Mouse (Mus musculus) liver, embryonic 16.5 days (tissue): ENCODE data around the gene Ptma. TPM values are rescaled to one million over a fixed set of nuclear protein-coding genes. Genes with fewer than 3 reads are reported as not detected.

ENCODE experiments used
- ATAC-seq: fragments of 200-750 bp; cut with Nextera tagmentation; 2 replicates; pipeline ENCODE4 v1.8.0; 2017; ENCODE audit warnings: low read depth, mild to moderate bottlenecking, moderate number of reproducible peaks, moderate library complexity
- H3K27ac ChIP-seq: fragments of 300-500 bp; sonication (generic); 2 replicates; pipeline ENCODE4 v1.5.1; 2014; ENCODE audit warnings: mild to moderate bottlenecking, low read length
- H3K27me3 ChIP-seq: fragments of 300-500 bp; sonication (generic); 2 replicates; pipeline ENCODE4 v1.6.1; 2014; ENCODE audit warnings: low read depth, low read length, mixed read lengths; ENCODE audit not compliant: control insufficient read depth, insufficient read depth
- H3K36me3 ChIP-seq: fragments of 300-500 bp; sonication (generic); 2 replicates; pipeline ENCODE4 v1.6.1; 2014; ENCODE audit warnings: mild to moderate bottlenecking; ENCODE audit not compliant: control insufficient read depth, insufficient read depth
- H3K4me1 ChIP-seq: fragments of 300-500 bp; sonication (generic); 2 replicates; pipeline ENCODE4 v1.6.1; 2014; ENCODE audit warnings: low read depth, low read length, mixed read lengths; ENCODE audit not compliant: control insufficient read depth
- H3K4me2 ChIP-seq: fragments of 300-500 bp; sonication (generic); 2 replicates; pipeline ENCODE4 v1.6.1; 2014; ENCODE audit warnings: low read depth, low read length, mixed read lengths
- H3K4me3 ChIP-seq: fragments of 300-500 bp; sonication (generic); 2 replicates; pipeline ENCODE4 v1.5.1; 2014; ENCODE audit warnings: low read depth, mild to moderate bottlenecking, low read length
- H3K9ac ChIP-seq: fragments of 300-500 bp; sonication (generic); 2 replicates; pipeline ENCODE4 v1.6.1; 2014; ENCODE audit warnings: low read depth, low read length
- H3K9me3 ChIP-seq: fragments of 300-500 bp; sonication (generic); replicated peaks from 2 replicates; pipeline ENCODE4 v1.6.1; 2016; ENCODE audit warnings: low read length; ENCODE audit not compliant: control insufficient read depth
- WGBS: fragments of 180-500 bp; shearing (Covaris S2); extraction: QIAGEN DNeasy Blood & Tissue Kit; methylation state at CpG from one replicate; pipeline ENCODE4 v1.1.7; 2014; ENCODE audit not compliant: insufficient replicate concordance; 5-methylcytosine and 5-hydroxymethylcytosine counted together
- polyA plus RNA-seq: library from polyadenylated mRNA; unstranded; fragments of >200 nt; fragmentation: Nextera tagmentation; extraction: Ambion mirVana; gene quantifications from 2 replicates; pipeline ENCODE4 v1.2.1, GENCODE M21; 2015

The Ptma gene
- polyA plus RNA-seq, 1 experiment from 2014 or later: 500 TPM

DNA sequence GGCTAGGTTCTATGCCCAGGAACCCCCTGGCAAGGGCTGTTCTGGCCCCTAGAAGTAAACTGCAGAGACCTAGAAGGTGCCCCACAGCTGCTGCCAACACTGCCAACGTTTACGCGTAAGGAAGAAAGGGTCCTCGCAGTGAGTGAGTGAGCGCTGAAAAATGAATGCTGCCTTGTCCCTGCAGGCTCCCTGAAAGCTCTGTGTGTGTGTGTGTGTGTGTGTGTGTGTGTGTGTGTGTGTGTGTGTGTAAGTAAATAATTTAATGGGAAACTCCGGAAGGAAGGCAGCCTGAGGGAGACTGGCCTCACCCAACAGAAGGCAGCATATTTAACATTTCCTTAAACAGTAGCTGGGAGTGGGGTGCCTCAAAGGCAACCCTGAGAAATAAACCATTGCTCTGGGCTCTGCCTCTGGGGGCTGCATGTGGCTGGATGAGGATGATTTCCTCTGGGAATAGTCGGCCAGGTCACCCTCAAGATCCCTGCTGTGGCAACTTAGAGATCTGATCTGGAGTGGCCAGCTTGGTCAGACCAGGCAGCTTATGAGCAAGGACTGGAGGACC, 34.9 kb upstream of the Ptma start:
- no peaks in the 10 kb centered on the region for H3K36me3 ChIP-seq
- H3K27me3 ChIP-seq: no peaks in the 10 kb centered on the region
- H3K9me3 ChIP-seq: no peaks in the 10 kb centered on the region
- no peak overlapping the region for H3K4me2 ChIP-seq
- H3K9ac ChIP-seq: peak overlapping the region; percentile 47
- ATAC-seq: no peak
- H3K4me1 ChIP-seq: peaks cover 33% of the 10 kb centered on the region
- 65% methylated on average over 7 of the region's 7 CpGs for WGBS
- peak overlapping the region; percentile 76 for H3K27ac ChIP-seq
- H3K4me3 ChIP-seq: no peak overlapping the region

DNA sequence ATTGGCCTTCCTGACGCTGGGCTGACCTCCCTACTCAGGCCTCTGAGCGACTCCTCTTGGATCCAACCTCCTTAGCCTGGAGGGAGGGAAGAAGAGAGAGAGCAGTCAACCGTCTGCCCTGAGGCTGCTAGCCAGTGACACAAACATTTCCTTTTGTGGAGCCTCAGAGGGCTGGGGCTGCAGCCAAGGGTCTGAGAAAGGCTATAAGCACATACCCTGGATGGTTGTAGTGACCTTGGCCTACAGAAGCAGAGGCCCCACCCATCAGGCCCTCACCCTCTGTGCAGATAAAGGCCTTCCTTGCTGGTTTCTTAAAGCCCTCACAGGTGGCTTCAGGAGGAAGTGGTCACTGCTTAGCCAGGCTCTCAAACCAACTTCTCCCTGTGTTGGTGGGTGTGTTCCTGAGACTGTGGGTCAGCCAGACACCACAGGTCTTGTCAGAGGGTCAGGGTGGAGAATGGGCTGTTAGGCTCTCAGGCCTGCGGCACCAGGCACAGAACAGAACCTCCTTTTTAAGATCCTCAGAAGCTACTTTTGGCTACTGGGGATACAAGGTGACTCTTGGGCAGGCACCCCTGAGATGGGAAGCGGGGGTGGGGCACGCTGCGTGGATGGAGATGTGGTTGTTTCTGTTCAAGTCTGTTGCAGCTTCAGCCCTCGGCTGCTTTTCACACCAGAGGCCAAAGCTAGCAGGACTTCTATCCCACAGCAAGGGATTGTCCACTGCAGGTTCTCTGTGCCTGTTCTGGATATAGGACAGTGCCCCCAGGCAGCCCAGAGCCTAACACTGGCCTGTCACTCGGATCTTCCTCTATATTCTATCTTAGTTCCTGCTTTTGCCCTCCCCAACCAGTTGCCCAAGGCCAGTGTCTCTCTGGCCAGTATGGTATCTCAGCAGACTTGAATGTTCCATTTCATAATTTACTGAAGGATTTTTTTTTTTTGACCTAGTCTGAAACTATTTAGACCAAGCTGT, 34.1 kb upstream of the Ptma start:
- H3K9me3 ChIP-seq: no peaks in the 10 kb centered on the region
- peaks cover 33% of the 10 kb centered on the region for H3K4me1 ChIP-seq
- WGBS: 35% methylated on average over 9 of the region's 9 CpGs
- H3K4me2 ChIP-seq: no peak overlapping the region
- ATAC-seq: 0 out of 2 replicates have a peak, but pooled peaks have one; percentile 1
- H3K4me3 ChIP-seq: no peak overlapping the region
- peak overlapping the region; percentile 76 for H3K27ac ChIP-seq
- no peaks in the 10 kb centered on the region for H3K36me3 ChIP-seq
- peak overlapping the region; percentile 47 for H3K9ac ChIP-seq
- H3K27me3 ChIP-seq: no peaks in the 10 kb centered on the region

DNA sequence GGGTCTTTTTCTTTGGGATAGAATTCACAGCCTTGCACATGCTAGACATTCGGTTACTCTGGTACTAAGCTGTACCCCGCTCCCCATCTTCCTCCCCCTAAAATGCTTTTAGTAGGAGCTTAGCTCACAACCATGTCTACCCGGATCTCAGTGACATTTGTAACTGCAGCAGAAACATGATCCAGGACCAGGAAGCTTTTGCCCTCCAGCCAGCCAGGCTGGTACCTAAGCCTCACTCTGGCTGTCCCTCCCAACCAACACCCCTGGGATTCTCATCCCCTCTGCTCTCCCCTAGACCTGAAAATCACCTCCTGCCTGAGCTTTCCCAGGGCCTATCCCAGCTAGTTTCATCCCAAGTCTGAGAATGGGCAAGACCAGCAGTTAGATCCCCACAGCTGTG, 32.7 kb upstream of the Ptma start:
- H3K4me1 ChIP-seq: peaks cover 40% of the 10 kb centered on the region
- WGBS: 72% methylated on average over 3 of the region's 3 CpGs
- no peak for ATAC-seq
- no peaks in the 10 kb centered on the region for H3K36me3 ChIP-seq
- no peak overlapping the region for H3K4me2 ChIP-seq
- no peak overlapping the region for H3K27ac ChIP-seq
- H3K9me3 ChIP-seq: no peaks in the 10 kb centered on the region
- no peak overlapping the region for H3K9ac ChIP-seq
- H3K4me3 ChIP-seq: no peak overlapping the region
- no peaks in the 10 kb centered on the region for H3K27me3 ChIP-seq

DNA sequence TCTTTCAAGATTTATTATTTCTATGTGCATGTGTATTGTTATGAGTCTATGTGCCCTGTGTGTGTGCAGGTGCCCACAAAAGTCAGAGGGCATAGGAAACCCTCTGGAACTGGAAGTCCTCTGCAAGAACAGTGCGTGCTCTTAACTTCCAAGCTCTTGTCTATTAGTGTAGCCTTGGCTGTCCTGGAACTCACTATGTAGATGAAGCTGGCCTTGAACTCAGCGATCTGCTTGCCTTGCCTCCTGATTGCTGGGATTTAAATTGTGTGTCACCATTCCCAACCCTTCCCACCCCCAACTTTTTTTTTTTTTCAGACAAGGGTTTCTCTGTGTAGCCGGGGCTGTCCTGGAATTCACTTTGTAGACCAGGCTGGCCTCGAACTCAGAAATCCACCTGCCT, 30.2 kb upstream of the Ptma start:
- Histone ChIP-seq H3K36me3 (no peaks in the 10 kb centered on the region), H3K9me3 (no peaks in the 10 kb centered on the region), H3K4me2 (no peak overlapping the region), H3K27me3 (no peaks in the 10 kb centered on the region), H3K4me1 (peaks cover 39% of the 10 kb centered on the region), H3K27ac (no peak overlapping the region), H3K9ac (no peak overlapping the region), H3K4me3 (no peak overlapping the region)
- no peak for ATAC-seq
- 83% methylated on average over 4 of the region's 4 CpGs for WGBS

DNA sequence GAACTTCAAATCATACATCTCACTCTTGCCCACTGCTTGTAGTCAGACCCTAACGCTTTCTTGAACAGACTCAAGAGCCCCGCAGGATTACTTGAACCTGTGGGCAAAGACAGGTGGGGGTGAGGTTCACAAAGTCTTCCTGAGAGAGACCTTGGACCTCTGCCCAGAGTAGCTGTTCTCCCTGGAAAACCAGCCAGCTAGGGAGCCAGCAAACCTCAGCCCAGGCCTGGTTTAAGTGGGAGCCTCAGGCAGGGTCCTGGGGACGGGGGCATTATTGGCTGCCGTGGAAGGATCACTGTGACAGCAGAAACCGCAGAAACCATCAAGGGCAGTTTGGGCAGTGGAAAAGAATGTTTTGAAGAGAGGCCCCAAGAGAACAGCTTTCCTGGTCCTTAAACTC, 29.2 kb upstream of the Ptma start:
- Histone ChIP-seq H3K4me1 (peaks cover 36% of the 10 kb centered on the region), H3K9me3 (no peaks in the 10 kb centered on the region), H3K9ac (0 out of 2 replicates have a peak overlapping the region, but pooled peaks have one; percentile 2), H3K36me3 (no peaks in the 10 kb centered on the region), H3K27ac (peak overlapping the region; percentile 81), H3K27me3 (no peaks in the 10 kb centered on the region), H3K4me3 (no peak overlapping the region), H3K4me2 (no peak overlapping the region)
- ATAC-seq: no peak
- WGBS: 53% methylated on average over 5 of the region's 5 CpGs

DNA sequence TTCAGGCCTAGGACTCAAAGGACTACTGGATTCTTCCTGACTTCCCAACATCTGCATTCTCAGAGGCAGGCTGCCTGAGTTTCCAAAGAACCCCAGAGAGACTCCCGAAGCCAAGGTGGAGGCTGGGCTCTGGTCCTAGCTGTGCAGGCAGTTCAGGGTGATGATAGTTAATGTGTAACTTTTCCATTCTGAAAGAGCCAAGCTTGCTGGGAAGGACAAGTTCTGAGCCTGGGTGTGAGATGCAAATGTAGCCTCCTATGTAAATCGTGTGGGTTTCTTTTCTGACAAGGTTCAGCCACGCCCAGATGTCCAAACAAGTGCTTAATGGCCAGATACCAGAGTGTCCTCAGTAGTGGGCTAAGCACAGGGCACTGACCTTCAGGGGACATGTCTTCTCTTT, 28.5 kb upstream of the Ptma start:
- Histone ChIP-seq H3K36me3 (no peaks in the 10 kb centered on the region), H3K4me1 (peaks cover 31% of the 10 kb centered on the region), H3K4me2 (no peak overlapping the region), H3K4me3 (no peak overlapping the region), H3K27me3 (peaks cover under 1% of the 10 kb centered on the region; the same call in 1 of the 2 replicates), H3K27ac (peak overlapping the region; percentile 81), H3K9me3 (no peaks in the 10 kb centered on the region), H3K9ac (no peak overlapping the region)
- ATAC-seq: peak; percentile 52
- 46% methylated on average over 3 of the region's 3 CpGs for WGBS

DNA sequence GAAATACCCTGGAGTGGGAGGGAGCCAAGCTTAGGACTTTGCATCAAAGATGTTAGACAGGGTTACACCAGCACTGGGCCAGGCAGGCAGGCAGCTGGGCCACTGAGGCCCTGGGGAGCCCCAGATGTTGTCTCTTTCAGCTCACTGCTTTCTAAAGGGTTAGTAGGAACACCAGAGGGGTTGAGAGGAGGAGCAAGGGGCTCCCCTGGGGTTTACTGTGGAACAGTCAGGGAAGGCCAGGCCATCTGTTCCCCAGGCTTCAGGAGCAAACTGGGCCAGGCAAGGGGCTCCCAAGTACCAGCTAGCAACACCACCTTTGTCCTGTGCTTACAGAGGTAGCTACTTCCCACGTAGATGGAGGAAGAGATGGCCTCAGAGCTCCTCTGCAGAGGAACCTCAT, 27.9 kb upstream of the Ptma start:
- Histone ChIP-seq H3K36me3 (no peaks in the 10 kb centered on the region), H3K27me3 (peaks cover 7% of the 10 kb centered on the region; the same call in 1 of the 2 replicates), H3K4me1 (peaks cover 37% of the 10 kb centered on the region), H3K4me3 (no peak overlapping the region), H3K27ac (peak overlapping the region; percentile 81), H3K9ac (no peak overlapping the region; the same call in 1 of the 2 replicates), H3K4me2 (no peak overlapping the region), H3K9me3 (no peaks in the 10 kb centered on the region)
- ATAC-seq: no peak
- 57% methylated on average over 1 of the region's 1 CpGs for WGBS

DNA sequence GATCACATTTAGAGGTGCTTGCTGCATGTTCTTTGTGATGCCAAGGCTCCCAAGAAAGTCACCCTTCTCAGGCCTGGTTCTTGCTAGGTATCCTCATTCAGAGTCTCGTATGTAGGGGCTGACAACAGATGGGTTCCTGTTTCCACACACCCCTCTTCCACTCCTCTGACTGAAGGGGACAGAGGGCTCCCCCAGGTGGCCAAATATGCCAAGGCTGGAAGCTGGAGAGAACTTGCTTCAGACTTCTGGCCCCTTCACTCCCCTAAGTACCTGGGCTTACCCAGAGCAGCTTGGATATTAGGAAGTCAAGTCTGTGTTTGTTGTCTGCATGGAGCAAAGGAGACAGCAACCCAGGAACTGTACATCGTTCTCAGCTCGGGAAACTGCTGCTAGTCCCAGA, 26.6 kb upstream of the Ptma start:
- H3K9ac ChIP-seq: no peak overlapping the region
- no peak overlapping the region for H3K4me2 ChIP-seq
- no peaks in the 10 kb centered on the region for H3K9me3 ChIP-seq
- H3K4me1 ChIP-seq: peaks cover 48% of the 10 kb centered on the region
- ATAC-seq: no peak
- H3K27me3 ChIP-seq: peaks cover 7% of the 10 kb centered on the region; the same call in 1 of the 2 replicates
- H3K27ac ChIP-seq: no peak overlapping the region
- no peak overlapping the region for H3K4me3 ChIP-seq
- WGBS: 26% methylated on average over 3 of the region's 3 CpGs
- no peaks in the 10 kb centered on the region for H3K36me3 ChIP-seq

DNA sequence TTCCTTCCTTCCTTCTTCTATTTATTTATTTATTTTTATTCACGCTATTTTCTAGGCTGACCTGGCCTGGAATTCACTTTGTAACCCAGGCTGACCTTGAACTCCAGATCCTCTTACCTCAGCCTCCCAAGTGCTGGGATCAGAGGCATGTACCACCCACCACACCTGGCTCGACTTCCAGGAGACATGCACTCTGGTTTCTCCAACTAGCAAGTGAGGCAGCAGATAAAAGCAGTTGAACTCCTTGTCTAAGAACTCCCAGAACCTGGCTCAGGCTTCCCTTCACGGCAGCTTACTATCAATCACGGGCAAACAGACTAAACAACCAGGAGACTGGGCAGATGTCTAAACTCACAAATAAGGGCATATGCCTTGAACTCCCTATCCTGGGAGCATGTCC, 25.8 kb upstream of the Ptma start:
- H3K4me1 ChIP-seq: peaks cover 56% of the 10 kb centered on the region

More for the DNA sequence above, 25.8 kb upstream of the Ptma start:
- WGBS: 55% methylated on average over 4 of the region's 4 CpGs
- Histone ChIP-seq H3K9ac (no peak overlapping the region), H3K4me2 (no peak overlapping the region), H3K9me3 (no peaks in the 10 kb centered on the region), H3K4me3 (no peak overlapping the region), H3K27ac (no peak overlapping the region), H3K27me3 (peaks cover 7% of the 10 kb centered on the region; the same call in 1 of the 2 replicates), H3K36me3 (no peaks in the 10 kb centered on the region)
- ATAC-seq: no peak
